1 mouse cellular context compared by ENCODE assay signal in the genomic region with DNA sequence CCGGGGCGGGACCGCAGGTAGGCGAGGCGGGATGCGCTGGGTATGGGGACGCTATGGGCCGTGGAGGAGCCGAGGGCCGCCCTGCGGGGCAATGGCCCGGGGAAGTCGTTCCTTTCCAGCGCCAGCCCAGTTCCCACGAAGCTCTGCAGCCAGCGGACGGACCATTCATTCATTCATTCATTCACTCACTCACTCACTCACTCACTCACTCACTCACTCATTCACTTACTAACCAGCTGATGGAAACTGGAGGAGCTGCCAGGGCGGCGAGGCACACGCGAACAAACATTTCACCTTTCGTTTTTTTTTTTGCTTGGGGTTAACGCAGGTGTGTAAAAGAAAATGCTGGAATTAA.
TF ChIP-seq lines count a peak whose summit lies in the region.

No protein-coding gene starts in this region.

TF ChIP-seq in CH12.LX, 34 proteins besides CTCF, POLR2A, EP300 and RAD21 (continued from another document):
- TF ChIP-seq UBTF (IDR thresholded peaks at IDR 0.05; ENCODE audit: low read depth, low read length) (0 out of 2 replicates have a peak, but pooled peaks have one; percentile 4), IRF4 (IDR thresholded peaks at IDR 0.05; ENCODE audit: low read depth, low read length) (no peak)
